Mouse (Mus musculus) right cerebral cortex, adult 18-20 months (tissue): Measurements from ENCODE around the gene Ppp1r36.
"Not testable (repeated sequence)": the region's sequence is repeated elsewhere in the genome, so short reads cannot be mapped to it uniquely, and the experiment has no call there.

Experiments used
- DNase-seq: peaks from one replicate; pipeline ENCODE4 v3.0.0; 2022; ENCODE audit warnings: mixed read lengths

Ppp1r36 gene

DNA sequence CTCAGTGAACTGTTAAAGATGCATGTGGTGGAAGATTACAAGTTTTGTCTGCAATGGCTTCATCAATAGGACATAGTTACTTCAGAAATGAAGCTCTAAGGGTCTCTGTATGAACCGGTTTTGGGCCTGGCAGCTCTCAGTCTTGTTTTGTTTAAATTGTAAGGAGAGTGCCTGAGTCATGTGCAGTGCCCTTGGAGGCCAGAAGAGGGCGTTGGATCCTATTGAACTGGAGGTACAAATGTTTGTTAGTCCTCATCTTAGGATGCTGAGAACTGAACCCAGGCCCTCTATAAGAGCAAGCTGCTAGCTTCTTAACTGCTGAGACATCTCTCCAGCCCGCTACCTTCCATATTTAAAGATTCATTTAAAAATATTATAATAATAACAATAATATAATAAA, 15.7 kb upstream of the Ppp1r36 start:
- DNase-seq: no peak

DNA sequence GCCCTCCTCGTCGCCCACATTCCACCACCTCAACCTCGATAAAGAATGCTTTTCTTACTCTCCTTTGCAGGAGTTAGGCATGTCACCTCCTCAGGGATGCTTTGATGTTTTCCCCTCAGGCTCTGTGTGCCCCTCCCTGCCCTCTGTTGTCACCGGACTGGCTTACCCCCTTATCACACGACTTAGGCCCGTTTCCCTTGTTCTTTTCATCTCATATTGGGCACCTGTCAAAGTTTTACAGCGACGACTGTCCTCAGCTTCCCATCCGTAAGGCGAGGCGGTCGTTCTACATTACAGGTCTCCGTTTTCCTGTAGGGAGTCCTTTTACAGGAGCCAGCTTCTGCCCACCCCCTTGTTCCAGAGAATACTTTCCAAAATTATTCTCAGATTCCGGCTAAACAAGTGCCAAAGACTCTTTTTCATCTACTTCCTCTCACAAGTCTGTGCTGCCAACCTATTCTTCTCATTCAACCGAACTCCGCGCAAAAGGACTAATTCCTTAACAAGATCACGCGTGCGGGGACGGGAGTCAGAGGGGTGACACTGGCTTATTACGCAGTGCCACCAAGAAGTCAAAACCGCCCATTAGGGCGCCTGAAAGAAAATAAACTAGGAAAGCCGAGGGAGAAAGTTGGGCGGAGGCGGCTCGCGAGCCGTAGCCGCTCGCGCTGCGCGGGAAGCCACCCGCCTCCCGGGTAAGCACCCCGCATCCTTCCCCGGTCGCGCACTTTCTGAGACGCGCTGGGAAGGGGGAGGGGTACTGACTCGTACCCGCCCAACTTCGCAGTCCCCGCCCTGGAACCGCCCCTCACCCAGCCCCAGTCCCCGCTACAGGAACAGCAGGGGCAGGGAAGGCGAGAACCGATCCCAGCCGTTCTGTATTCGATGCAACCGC, 14.1 kb upstream of the Ppp1r36 start:
- DNase-seq: no peak

DNA sequence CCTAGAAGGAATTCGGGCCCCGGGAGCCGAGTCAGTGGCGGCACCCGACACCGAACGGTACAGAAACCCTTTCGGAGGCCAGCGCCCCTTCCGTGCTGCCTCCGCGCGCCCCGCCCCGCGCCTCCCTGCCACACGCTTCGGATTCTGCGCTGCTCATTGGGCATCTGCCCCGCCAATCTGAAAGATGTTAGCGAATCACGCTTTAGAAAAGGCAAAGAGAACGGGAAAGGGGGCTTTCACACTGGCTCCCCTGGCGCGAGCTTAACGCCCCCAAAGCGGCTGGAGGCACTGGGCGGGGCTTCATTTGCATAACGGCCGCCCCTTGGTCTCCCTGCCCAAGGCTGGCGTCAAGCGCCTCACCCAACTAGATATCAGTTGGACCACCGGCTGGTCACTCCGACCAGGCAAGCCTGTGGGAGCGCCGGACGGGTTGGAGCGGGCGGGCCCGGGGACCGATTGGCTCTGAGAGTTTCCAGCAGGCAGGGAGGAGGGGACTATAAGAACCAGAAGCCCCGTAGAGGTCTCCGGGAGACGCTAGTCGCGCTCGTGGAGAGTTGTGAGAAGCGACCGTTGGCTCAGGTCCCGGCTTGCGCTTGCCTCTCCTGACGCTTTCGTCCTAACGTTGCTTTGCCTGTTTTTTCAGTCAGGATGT, 13.3 kb upstream of the Ppp1r36 start, which contains the start of gene Hspa2:
Gene Hspa2 (plus strand): TSS at position 291 of the 652 bp plus-strand sequence.
- DNase-seq: peak; percentile 99

DNA sequence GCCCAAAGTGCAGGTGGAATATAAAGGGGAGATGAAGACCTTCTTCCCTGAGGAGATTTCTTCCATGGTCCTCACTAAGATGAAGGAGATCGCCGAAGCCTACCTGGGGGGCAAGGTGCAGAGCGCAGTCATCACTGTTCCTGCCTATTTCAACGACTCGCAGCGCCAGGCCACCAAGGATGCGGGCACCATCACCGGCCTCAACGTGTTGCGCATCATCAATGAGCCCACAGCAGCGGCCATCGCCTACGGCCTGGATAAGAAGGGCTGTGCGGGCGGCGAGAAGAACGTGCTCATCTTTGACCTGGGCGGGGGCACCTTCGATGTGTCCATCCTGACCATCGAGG, 12.5 kb upstream of the Ppp1r36 start:
- peak; percentile 8 for DNase-seq

DNA sequence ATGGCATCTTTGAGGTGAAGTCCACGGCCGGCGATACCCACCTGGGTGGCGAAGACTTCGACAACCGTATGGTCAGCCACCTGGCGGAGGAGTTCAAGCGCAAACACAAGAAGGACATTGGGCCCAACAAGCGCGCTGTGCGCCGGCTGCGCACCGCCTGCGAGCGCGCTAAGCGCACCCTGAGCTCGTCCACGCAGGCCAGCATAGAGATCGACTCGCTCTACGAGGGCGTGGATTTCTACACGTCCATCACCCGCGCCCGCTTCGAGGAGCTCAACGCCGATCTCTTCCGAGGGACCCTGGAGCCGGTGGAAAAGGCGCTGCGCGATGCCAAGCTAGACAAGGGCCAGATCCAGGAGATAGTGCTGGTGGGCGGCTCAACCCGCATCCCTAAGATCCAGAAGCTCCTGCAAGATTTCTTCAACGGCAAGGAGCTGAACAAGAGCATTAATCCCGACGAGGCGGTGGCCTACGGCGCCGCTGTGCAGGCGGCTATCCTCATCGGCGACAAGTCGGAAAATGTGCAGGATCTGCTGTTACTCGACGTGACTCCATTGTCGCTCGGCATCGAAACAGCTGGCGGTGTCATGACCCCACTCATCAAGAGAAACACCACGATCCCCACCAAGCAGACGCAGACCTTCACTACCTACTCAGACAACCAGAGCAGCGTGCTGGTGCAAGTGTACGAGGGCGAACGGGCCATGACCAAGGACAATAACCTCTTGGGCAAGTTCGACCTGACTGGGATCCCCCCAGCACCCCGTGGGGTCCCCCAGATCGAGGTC, 12.0 kb upstream of the Ppp1r36 start:
- DNase-seq: peak; percentile 35

DNA sequence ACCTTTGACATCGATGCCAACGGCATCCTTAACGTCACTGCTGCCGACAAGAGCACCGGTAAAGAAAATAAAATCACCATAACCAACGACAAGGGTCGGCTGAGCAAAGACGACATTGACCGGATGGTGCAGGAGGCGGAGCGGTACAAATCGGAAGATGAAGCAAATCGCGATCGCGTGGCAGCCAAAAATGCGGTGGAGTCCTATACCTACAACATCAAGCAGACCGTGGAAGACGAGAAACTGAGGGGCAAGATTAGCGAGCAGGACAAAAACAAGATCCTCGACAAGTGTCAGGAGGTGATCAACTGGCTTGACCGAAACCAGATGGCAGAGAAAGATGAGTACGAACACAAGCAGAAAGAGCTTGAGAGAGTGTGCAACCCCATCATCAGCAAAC, 11.4 kb upstream of the Ppp1r36 start:
- peak; percentile 10 for DNase-seq

DNA sequence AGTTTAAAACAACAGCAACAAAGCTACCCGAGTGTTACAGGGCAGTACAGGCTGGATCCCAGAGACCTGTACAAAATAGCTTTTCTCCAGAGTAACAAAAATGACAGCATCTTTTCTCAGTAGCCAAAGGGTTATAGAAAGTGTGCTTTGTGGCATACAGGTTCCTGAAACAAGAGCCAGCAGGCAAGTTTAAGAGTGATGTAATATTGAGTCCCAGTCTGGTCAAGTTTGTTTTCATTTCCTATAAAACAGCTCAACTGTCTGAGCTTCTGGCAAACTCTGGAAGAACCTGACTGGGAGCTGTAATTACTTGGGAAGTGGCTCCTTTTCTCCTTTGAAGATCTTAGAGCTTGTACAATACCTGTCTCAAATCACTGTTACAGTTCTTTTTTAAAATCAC, 10.2 kb upstream of the Ppp1r36 start:
- no peak for DNase-seq

DNA sequence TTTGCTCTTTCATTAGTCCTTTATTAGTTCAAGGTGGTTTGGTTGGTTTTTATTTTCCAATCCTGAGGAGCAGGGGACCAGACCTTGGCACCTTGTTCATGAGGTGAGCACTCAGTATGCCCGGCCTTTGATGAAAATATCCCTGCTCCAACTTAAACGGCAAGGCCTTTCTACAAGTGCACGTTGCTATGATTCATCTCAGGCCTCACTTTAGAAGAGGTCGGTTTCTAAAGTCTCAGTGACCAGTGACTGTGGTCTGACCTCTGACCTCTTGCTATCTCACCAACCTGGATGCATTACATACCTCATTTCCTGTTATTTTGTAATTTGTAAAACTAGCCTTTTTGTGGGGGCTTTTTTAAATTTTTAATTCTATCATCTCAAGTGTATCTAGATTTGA, 8.2 kb upstream of the Ppp1r36 start:
- no peak for DNase-seq

DNA sequence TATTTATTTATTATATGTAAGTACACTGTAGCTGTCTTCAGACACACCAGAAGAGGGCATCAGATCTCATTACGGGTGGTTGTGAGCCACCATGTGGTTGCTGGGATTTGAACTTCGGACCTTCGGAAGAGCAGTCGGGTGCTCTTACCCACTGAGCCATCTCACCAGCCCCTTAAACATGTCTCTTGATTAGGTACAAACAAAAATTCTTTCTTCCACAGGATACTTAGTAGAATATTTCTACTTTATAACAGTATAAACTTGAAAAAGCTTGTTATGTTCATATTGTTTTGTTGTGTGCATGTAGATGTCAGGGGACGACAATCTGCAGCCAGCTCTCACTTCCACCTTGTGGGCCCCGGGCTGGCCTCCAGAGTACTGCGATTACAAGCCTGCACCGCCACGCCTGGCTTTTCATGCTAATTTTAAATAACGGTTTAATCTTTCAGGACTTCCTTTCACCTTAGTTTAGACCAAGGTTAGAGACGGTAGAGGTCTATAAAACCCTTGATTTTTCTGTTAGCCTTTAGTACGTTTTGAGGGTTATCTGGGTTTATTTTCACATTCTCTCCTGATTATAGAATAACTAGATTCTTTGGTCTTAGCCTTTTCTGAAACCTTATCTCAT, 1.8 kb upstream of the Ppp1r36 start:
- DNase-seq: no peak

DNA sequence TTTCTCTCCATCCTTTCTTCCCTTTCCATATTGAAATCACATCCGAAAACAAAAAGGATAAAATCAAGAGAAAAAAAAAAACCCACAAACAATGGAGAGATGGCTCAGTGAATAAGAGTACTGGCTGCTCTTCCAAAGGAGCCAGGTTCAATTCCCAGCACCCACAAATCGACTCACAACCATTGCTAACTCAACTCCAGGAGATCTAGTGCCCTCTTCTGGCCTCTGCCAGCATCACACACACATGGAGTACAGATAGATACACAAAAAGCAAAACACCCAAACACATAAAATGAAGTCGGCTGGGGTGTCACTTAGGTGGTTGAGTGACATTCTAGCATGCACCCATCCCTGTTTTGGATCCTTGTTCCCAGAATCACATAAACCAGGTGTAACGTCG, 1.0 kb downstream of the Ppp1r36 start:
- DNase-seq: no peak

DNA sequence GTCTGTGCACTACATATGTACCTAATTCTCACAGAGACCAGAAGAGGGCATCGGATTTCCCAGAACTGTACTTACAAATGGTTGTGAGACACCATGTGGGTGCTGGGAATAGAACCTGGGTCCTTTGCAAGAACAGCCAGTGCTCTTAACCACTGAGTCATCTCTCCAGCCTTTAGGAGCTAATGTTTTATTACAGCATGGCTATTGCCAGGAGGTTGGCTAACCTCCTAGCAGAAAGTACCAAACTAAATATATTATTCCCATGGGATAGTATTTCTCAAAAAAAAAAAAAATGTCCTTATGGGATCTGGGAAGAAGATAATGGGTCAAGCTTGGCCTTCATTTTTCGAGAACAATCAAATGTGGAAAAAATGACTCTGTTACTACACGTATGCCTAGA, 7.9 kb downstream of the Ppp1r36 start:
- no peak for DNase-seq

DNA sequence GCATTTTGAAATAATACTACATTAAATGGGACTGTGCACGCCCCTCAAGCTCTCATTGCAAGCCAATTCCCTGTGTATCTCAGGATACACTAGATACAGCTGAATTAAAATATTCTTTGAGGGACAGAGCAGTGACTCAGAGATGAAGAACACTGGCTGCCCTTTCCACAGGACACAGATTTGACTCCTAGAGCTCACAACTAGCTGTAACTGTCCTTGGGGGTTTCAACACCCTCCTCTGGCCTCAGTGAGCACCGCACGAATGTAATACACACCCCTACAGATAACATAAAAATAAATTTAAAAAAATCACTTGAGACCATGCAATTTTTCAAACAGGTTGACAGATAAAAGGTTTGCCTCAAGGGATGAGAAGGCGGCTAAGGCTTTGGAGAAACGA, 10.2 kb downstream of the Ppp1r36 start:
- DNase-seq: no peak

DNA sequence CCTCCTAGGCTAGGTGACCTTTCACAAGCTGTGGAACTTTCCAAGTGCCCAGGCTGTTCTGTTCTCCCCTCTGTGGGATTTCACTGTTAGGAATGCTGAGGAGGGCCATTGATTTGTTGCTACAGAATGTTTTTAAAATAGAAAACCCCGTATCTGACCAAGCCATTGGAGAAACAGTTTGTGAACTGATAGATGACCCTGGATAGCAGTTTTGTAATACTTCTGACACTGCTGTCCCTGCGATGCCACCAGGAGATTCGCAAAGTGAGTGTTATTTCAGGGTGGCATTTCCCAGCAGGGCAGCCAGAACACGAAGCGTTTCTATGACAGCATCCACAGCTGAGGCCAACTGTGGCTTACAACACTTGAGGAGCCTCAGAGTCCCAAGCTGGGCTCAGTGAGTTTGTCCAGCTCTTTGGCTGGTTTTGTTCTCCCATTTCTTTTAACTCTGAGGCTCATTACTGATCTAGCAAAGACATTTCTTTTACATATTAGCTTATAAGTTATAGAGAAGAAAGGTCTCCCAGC, 13.6 kb downstream of the Ppp1r36 start:
- DNase-seq: peak; percentile 22

DNA sequence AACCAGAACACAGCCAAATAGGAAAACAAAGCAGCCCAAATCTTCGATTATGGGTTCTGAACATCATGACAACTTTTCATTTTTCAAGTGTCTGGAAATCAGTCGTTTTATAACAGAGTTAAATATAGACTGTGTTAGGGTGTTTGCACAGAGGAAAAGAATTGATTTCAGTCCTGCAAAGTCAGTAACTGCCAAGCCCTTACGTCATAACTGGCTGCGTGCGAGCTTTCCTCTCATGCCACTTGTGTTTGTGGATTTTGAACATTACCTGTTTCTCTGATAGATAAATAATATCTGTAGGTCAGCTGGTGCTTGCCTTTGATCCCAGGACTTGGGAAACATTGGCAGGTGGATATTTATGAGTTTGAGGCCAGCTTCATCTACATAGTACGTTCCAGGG, 14.1 kb downstream of the Ppp1r36 start:
- no peak for DNase-seq

DNA sequence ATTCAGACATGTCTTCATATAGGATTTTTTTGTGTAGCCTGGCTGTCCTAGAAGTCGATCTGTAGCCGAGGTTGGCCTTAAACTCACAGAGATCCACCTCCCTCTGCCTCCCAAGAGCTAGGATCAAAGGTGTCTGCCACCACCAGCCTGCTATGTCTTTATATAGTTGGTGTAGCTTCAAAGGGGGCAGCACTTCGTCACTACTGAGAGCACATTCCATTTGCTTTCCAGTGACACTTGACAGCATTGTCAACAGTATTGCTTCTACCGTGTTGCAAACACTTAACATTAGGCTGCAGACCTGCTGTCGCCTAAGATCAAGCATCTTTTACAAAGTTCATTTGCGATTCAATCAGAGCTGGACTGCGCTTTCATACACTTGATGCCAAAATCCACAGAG, 16.8 kb downstream of the Ppp1r36 start:
- DNase-seq: no peak

DNA sequence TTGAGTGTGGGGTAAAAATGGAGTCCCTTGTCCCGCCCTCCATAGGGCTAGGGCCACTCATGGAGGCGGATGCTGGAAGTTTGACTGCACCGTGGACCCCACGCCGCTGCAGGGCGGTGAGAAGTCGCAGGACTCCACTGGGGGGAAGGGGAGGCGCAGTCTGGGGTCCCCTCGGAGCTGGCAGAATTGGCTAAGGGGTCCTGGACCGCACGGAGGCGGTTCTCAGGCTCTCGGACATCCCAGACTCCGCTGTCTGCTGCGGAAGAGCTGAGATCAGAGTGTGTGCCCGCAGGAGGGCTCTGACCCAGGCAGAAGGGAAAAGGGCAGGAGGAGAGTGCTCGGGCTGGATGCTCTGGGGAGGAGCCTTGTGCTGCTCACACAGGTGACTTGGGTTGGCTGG, 17.7 kb downstream of the Ppp1r36 start:
- no peak for DNase-seq

DNA sequence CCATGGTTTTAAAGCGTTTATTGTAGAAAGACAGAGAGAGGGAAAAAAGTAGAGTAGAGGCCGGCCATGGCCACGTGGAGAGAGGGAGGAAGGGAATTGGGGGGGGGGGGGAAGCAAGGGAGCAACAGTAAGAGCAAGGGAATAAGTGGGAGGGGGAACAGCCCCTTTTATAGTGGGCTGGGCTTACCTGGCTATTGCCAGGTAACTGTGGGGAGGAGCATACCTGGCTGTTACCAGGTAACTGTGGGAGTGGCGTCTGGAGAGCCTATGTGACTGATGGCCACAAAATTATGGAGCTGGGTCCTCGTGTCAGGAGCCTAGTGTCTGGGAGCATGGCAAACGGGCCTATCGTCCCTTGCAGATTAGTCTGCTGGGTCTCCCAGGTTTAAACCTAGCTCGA, 18.2 kb downstream of the Ppp1r36 start:
- DNase-seq: no peak

DNA sequence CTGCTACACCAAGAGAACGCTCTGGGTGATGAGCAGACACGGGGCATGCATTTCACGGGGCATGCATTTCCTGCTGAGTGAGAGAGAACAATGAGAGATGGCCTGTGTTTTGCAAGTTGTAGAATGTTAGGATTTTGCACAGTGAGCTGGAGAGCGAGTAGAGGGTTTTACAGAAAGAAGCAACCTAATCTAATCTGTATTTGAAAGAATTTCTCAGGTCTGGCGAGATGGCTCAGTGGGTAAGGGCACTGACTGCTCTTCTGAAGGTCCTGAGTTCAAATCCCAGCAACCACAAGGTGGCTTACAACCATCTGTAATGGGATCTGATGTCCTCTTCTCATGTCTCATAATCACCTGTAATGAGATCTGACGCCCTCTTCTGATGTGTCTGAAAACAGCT, 26.1 kb downstream of the Ppp1r36 start:
- DNase-seq: not testable (repeated sequence)

DNA sequence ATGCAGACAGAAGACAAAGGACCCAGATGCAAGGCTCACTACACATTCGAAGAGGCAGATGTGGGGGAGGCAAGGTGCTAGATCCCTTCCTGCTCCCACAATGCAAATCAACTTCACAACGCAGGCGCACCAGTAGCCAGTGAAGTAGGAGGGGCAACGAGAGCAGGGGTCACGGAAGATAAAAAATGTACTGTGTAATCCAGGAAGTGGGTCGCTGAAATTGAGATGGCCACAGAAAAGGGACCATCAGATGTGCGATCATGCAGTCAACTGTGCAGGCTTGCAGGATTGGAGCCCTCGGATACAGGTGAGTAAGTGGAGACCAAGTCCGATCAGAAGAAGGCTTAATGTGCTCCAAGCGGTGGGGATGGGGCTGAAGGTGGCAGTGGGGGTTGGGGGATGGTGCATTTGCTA, 27.0 kb downstream of the Ppp1r36 start:
- no peak for DNase-seq

DNA sequence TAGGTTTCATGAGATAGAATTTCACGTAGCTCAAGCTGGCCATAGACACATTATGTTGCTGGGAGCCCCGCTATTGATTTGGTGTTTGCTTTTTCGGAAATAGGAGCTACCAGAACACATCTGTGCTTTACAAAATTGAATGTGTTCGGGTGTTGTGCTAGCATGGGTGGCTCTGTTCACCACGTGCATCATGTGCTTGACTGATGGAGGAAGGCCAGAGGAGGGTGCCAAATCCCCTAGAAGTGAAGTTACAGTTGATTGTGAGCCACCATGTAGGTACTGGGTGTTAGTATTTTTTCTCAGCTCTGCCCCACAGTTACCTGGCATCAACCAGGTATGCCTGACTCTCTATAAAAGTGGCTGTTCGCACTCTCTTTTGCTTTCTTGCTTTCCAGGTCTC, 27.5 kb downstream of the Ppp1r36 start:
- no peak for DNase-seq

DNA sequence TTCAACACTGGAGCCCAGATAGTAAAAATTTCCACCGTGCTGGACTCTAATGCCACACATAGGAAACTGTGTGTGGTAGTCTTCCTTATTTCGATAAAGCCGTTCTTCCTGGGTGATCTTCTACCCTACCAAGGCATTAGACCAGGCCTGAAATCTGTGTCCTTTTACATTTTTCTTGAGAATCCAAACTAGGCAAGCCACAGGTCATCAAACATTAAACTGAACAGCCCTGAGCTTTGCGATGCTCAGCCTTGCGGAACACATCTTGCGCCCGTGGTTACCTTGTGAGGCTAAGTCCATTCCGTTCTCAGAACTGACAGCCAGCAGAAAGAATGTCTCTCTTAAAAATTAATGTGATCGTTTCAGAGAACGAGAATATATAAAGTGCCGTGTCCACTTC, 28.9 kb downstream of the Ppp1r36 start:
- DNase-seq: no peak

DNA sequence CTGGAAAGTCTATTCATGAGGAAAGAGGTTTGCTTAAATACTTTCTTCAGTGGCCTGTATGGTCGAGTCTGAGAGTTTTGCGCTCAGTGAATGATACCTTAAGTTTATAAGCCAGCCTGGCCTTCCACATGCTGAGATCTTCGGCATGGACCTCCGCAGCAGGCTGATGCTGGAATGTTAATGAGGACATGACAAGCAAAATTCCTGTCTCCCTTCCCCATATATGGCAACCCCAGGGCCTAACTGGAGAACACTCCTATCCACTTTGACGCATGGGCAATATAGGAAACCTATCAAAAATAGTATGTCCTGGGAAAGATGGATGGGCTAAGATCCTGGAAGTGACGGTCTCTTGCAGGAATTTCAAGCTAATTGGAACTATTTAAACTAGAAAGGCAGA, 30.8 kb downstream of the Ppp1r36 start:
- DNase-seq: no peak

DNA sequence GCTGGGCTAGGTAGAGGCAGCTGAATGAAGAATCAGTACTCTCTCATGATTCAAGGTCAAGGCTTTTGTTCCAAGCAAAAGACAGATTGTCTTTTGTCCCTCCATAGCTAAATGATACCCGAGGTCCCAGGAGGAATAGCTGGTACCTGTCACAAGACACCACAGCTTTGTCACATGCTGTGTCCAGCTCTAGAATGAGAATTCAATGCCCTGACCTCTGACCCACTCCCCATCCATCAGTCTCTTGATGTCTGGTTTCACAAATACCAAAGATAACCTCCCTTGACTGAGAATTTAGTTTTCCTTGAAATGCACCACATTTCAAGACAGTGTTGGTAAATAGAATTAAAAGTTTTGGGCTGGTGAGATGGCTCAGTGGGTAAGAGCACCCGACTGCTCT, 34.9 kb downstream of the Ppp1r36 start:
- DNase-seq: no peak
